Mouse (Mus musculus) left cerebral cortex, postnatal 4 days (tissue): Measurements from ENCODE around the gene Masp2. TPM values are rescaled to one million over a fixed set of nuclear protein-coding genes. Genes with fewer than 3 reads are reported as not detected.

Experiments
- DNase-seq: peaks from one replicate; pipeline ENCODE4 v3.0.0-alpha.2; 2022
- intact Hi-C: fragments of 180-260 bp; cut with DNase I; formaldehyde crosslinking; loops from one replicate; pipeline ENCODE4 v1.15.1; 2025
- total RNA-seq, 2 experiments: library from RNA; stranded (reverse); gene quantifications; 2 replicates each; pipeline ENCODE4 v1.2.3; 2021

Gene Masp2
- 1 to 10 TPM; 2.1 to 2.3 TPM for total RNA-seq

DNA sequence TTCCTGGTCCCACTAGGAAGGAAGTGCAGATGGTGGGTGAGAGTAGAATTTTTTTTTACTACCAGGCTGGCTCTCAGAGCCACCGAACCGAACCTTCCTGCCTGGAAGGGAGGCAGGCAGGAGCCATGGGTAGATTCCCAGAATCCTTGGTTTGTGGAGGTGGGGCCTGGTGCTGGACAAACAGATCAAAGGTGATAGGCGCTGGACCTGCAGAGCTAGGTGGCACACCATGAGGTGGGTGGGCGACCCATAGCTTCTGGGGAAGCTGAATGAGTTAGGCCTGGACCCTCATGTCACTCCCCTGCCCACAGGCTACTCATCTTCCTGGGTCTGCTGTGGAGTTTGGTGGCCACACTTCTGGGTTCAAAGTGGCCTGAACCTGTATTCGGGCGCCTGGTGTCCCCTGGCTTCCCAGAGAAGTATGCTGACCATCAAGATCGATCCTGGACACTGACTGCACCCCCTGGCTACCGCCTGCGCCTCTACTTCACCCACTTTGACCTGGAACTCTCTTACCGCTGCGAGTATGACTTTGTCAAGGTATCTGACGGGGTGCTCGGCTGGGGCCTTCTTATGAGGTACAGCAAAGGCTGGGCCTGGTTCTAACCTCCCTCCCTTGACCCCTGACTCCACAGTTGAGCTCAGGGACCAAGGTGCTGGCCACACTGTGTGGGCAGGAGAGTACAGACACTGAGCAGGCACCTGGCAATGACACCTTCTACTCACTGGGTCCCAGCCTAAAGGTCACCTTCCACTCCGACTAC, at the start of gene Masp2:
Gene Masp2 (plus strand): TSS at position 198 of the 764 bp plus-strand sequence.
- DNase-seq: no peak
- intact Hi-C loops: no loop called here

DNA sequence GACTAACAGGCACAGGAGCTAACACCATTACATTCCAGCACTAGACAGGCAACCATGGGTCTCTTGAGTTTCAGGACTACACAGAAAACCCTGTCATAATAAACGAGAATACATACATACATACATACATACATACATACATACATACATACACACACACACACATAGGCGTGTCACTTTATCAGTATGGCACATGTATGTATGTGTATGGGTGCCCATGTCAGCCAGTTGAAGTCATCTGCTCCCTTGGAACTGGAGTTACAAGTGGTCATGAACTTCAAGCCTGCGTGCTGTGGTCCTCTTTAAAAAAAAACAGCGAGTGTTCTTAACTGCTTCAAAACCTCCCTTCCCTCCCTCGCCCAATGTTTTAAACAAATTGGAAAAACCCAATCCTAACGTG, 44.6 kb upstream of the Masp2 start:
- no peak for DNase-seq
- intact Hi-C loops: no loop called here

DNA sequence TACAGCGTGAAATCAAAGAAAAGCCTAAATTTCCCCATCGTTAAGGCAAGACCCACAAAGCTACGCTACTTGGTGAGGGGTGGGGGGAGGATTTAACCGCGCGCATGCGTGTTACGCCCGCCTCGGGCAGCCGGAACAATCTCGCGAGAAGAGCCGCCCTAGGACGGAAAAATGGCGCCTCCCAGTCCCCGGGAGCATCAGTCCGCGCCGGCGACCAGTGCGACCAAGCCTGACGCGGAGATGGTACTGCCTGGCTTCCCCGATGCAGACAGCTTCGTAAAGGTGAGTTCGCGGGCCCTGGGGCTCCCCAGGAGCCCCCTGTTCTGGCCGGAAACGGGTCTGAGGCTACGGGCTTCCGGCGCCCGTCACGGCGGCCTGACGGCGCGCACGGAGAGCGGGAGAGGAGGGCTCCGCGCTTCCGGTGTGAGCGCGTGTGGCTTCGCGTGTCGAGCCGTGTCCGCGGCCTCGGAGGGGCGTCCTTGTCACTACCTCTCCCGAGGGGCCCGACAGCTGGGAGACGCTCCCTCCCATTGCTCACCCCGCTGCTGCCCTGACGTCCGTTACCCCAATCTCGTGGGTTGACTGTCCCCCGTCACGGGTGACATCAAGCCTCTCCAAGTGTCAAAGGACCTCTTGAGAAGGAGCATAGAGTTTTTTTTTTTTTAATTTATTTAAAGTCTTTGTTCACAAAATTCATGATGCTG, 43.9 kb upstream of the Masp2 start, which contains the start of gene Exosc10:
Gene Exosc10 (plus strand): TSS at position 133 of the 704 bp plus-strand sequence.
- intact Hi-C loops: no loop called here
- DNase-seq: peak; percentile 91

DNA sequence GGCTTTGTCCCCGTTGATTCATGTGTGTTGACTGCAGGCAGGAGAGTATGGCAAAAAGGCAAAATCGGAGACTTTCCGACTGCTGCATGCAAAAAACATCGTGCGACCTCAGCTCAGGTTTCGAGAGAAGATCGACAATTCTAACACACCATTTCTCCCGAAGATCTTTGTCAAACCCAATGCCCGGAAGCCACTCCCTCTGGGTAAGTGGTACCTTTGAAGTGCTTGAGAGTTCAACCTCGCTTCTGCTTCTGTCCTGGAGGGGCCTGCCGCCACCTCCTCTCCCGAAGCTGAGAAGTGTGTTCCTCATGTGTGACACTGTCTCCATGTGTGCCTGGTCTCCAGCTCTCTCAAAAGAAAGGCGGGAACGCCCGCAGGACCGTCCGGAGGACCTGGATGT, 39.7 kb upstream of the Masp2 start:
- intact Hi-C loops: no loop called here

DNA sequence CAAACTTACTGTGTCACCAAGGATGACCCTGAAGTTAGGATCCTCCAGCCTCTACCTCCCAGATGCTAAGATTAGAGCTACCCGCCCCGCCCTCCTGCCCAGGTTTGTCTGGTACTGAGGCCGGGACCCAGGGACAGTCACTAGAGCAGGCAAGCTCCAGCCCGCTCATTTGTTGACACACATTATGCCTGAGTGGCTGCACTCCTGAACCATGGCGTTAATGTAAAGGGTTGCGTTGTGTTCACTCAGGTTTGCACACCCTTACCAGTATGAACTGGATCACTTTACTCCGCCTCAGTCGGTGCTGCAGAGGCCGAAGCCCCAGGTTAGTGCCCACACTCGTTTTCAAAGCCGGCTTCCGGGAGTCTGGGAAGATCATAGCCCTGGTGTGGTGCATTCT, 38.8 kb upstream of the Masp2 start:
- intact Hi-C loops: no loop called here
- no peak for DNase-seq

More for the DNA sequence above, 39.7 kb upstream of the Masp2 start:
- DNase-seq: no peak

DNA sequence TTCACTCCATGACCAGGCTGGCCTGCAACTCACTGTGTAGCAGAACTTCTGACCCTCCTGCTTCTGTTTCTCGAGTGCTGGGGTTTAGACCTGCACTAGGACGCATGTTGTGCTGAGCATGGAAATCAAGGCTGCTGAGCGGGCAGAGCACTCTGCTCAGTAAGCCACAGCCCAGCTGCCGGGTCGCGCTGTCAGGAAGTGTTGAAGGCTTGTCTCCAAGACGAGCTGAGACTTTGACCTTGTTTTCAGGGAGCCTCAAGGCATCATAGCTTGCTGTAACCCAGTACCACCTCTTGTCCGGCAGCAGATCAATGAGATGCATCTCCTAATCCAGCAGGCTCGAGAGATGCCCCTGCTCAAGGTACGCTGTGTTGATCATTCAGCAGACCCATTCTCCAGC, 32.2 kb upstream of the Masp2 start:
- DNase-seq: no peak
- intact Hi-C loops: no loop called here

DNA sequence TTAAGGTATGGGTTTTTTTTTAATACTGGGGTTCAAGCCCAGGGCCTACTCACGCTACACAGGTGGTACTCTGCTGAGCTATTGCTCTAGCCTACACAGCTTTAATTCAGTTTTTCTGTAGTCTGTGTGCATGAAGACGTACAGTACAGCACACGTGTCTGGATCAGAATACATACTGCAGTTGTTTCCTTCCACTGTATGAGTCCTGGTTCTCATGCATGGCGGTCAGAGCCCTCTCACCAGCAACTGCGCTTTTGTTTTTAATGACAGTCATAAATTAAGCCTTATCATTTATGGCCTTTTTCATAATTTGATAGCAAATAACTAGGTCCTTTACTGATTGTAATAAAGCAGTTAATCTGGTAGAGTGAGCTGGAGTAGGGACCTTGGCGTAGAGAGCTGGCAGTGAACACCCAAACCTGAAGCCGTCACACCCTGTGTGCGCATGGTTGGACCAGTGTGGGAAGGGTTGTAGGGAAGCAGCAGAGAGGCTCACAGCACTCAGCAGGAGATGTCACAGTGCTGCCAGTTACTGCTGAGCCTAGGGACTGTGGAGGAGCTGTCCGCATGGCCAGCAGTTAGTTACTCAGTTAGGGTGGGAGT, 31.6 kb upstream of the Masp2 start:
- intact Hi-C loops: no loop called here
- DNase-seq: no peak

DNA sequence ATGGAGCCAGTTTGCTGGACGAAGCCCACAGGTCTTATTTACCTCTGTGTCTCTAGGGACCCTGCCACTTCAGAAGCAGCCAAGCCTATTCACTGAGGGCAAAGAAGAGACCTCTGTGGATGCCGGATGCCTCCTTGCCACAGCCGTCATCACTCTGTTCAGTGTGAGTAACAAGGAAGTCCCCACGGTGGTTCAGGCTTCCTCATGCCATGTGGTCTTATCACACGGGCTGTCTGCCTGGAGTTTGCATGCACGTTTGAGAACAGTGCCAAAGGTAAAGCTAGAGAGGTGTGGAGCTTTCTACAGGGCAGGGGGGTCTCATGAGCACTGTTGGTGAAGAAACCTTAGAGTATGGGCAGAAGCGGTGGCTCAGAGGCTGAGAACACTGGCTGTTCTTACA, 29.1 kb upstream of the Masp2 start:
- no peak for DNase-seq
- intact Hi-C loops: no loop called here

DNA sequence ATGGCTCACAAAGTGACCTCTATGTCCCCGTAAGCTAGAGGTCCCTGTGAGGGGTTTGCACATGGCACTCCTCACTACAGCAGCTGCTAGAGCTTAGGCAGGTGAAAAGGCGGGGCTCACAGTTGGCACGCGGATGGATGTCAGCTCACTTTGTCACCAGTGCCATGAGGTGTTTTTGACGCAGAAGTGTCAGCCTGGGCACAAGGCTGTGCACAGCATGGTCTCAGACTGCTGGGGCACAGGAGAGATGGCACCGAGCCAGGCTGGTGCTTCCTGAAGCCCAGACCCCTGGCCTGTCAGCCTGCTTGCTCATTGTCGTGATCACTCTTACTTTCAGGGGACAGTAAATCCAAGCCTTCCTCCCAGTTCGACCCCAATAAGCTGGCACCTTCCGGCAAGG, 21.6 kb upstream of the Masp2 start:
- peak; percentile 69 for DNase-seq
- intact Hi-C loops: no loop called here

DNA sequence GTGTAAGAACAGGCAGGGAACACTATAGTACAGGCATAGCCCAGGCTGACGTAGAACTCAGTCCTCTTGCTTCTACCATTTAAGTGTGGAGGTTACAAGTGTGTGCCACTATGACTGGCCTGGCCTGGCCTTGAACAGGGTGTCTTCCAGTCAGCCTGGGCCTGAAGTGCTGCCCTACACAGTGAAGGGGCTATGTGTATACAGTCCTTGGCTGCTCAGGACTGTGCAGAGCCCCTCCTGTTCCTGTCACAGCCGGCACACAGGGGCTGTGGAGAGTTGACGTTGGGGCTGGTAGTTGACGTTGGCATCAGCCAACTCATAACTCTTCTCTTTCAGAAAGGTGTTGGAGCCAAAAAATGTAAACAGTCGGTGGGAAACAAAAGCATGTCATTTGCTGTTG, 20.9 kb upstream of the Masp2 start:
- intact Hi-C loops: no loop called here

DNA sequence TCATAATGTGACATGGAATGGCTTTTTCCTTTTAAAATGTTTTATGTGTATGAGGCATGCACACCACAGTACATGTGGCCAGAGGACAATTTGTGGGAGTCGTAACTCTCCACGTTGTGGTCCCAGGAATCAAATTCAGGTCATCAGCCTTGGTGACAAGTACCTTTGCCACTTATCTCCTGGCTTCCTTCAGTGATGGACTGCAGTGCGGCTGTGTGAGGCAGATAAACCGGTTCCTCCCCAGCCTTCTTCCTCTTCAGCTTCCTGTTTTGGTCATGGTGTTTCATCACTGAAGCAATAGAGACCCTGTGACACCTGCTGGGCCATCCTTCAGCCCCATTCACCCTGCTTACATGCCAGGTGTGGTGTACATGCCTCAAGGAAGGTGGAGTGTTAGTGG, 19.1 kb upstream of the Masp2 start:
- no peak for DNase-seq
- intact Hi-C loops: no loop called here

More for the DNA sequence above, 20.9 kb upstream of the Masp2 start:
- DNase-seq: no peak

DNA sequence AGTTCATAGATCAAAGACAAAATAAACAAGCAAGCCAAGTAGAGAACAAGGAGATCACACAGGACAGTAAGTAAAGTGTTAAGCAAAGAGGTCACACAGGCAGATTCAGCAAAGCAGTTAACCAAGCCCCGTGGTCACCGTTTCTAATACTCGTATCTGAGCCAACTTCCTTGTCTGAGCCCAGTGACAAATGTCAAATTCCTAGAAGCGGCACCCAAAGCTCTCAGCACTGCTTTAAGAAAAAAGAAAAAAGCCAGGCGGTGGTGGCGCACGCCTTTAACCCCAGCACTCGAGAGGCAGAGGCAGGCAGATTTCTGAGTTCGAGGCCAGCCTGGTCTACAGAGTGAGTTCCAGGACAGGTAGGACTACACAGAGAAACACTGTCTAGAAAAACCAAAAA, 15.7 kb upstream of the Masp2 start:
- intact Hi-C loops: no loop called here
- DNase-seq: no peak

DNA sequence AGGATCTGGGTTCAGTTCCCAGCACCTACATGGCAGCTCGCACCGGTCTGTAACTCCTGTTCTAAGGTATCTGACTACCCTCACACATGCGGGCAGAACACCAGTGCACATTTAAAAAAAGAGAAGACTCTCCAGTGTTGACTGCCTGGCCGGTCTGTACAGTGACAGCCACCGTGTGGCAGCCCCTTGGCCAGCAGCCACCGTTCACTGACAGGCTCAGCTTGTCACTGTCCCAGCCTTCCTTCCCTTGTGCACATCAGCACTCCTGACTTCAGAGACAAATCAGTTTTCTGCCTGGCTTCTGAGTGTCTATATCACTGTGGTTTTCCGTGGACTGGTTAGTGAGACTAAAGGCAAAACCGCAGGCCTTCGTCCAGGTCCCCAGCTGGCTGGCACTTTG, 13.6 kb upstream of the Masp2 start:
- intact Hi-C loops: no loop called here
- peak; percentile 67 for DNase-seq

DNA sequence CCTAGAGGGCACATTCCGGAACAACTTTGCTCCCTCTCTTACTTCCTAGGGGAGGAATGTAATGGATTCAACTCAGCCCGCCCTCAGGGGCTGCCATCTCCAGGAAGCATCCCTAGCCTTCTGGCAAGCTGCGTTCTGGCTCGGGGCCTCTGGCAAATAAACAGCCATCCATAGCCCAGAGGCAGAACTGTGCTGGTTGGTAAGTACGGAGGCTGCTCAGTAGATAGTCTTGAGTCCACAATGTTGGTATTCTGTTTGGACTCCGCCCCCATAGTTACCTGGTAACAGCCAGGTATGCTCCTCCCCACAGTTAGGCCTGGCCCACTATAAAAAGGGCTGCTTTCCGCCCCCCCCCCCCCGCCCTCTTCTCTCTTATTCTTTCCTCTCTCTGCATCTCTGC, 12.8 kb upstream of the Masp2 start:
- intact Hi-C loops: no loop called here
- DNase-seq: peak; percentile 47

DNA sequence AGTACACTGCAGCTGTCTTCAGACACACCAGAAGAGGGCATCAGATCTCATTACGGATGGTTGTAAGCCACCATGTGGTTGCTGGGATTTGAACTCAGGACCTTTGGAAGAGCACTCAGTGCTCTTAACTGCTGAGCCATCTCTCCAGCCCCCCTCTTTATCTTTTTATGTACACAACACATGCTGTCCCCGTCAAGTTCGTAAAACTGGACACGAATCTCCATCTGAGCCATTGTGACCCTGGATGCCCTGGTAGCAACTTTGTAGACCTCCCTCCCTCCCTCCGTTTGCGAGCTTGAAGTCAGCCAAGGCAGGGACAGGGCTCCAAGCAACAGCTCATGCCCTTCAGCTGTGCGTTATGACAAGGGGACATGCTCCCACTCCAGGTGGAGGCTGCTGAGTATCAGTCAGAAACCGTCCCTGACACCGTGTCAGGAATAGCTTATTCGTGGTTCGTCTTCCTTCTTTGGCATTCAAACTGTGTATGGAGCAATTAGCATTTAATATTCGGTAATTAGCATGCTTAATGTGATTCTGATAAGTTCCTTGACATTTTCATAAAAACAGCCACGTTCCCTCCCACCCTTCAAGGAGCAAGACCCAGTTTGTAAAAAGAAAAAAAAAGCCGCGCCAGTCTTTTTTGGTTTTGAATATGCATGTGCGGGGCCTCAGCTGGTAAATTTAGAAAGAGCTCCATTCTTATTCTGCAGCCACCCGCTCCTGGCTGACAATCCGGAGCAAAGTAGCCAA, 11.8 kb upstream of the Masp2 start:
- peak; percentile 23 for DNase-seq
- intact Hi-C loops: no loop called here

DNA sequence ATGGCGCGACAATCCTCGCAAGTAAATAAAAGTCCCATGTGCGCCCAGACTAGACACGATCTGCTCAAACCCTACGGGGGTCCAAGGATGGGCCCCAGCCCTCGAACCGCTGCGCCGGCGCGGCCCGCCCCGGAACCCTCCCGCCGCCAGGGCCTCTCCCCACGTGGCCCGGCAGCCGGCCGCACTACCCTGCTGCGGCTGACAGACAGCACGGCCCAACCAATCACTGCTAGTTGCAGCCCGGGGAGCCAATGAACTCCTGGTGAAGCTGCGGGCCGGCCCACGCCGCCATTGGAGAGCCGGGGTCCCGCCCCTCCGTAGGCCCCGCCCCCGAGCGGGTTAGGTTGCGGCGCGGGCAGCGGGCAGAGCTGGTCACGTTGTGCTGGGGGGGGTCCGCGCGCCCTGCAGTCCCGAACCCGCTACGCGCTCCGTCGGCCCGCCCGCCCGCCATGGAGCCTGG, 11.2 kb upstream of the Masp2 start, which contains the start of gene Srm:
Gene Srm (plus strand): TSS at position 333 of the 460 bp plus-strand sequence.
- intact Hi-C loops: no loop called here
- DNase-seq: peak; percentile 98

DNA sequence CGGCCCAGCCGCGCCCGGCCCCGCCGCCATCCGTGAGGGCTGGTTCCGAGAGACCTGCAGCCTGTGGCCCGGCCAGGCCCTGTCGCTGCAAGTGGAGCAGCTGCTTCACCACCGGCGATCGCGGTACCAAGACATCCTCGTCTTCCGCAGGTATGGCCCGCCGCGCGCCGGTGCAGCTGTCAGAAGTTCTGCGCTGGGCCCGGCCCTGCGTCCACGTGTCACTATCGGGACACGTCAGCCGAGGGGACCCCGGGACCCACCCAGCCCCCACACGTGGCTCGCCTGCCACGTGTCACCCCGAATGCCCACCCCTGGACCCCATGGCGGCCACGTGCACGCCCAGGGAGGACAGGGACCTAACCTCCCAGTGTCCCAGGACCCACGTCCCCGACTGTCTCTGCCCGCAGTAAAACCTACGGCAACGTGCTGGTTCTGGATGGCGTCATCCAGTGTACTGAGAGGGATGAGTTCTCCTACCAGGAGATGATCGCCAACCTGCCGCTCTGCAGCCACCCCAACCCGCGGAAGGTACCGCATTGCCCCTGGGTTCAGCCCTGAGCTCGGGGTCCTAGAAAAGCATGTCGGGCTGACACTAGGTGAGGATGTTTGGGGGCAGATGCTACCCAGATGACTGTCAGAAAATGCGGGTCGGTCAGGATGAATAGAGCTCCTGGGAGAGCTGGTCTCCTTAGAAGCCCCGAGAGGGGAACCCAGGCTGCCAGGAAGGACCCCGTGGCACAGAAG, 10.5 kb upstream of the Masp2 start:
- intact Hi-C loops: no loop called here
- DNase-seq: peak; percentile 46

DNA sequence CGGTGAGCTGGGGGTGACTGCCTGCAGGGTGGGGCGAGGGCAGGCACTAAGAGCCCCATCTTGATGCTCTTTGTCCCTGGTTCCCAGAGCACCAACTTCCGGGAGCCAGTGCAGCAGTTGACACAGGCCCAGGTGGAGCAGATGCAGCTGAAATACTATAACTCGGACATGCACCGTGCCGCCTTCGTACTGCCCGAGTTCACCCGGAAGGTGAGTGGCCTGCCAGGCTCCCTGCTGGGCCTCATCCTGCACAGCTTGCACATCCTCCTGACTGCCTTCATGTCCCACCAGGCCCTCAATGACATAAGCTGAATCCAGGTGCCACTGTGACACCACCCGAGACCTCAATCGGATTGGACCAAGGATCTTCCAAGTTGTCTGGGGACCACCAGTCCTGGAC, 8.4 kb upstream of the Masp2 start:
- DNase-seq: peak; percentile 22
- intact Hi-C loops: no loop called here

DNA sequence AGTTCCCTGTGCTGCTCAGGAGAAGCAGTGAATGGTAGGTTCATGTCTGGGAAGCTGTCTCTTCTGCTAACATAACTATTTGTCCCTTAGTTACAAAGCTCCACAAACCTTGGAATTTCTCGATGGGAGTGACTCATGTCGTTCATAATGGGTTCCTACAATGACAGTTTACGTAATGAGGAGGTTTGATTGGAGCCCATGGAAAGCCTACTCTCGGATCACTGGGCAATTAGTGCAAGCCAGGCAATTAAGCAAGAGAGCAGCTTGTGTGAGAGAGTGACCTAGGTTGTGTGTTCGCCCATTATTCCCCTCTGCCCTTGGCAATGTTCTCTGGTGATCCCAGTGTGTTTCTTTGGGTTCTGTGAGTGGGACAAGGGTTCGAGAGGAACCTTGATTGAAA, 6.4 kb upstream of the Masp2 start:
- intact Hi-C loops: no loop called here
- DNase-seq: no peak

DNA sequence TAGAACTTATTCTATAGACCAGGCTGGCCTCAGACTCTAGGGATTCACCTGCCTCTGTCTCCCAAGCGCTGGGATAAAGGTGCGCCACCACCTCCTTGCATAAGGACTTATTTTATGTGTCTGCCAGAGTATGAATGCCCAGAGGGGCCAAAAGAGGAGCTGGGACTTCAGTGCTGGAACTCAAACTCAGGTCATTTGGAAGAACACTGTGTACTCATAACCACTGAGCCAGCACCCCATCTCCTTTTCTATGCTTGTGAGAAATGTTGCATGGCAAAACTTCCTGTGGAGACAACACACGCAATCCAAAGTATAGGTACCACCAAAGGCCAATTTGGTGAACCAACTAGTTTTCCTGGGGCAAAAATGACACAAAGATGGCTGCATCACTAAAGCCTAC, 5.6 kb upstream of the Masp2 start:
- intact Hi-C loops: no loop called here
- DNase-seq: no peak
